Mouse (Mus musculus) cerebellum, adult 2 months (tissue): ENCODE results near the gene Prrx1. TPM values are rescaled to one million over a fixed set of nuclear protein-coding genes. Genes with fewer than 3 reads are reported as not detected.

ENCODE experiments used
- DNase-seq, 2 experiments: peaks; one replicate each; pipeline ENCODE4 v3.0.0; 2021
- H3K27ac ChIP-seq: fragments of 200-500 bp; 2 replicates; pipeline ENCODE4 v1.5.1; 2012; ENCODE audit warnings: low read length, control low read depth, inconsistent platforms; ENCODE audit not compliant: insufficient read depth
- H3K27me3 ChIP-seq: fragments of 200-500 bp; 2 replicates; pipeline ENCODE4 v1.6.1; 2012; ENCODE audit warnings: inconsistent platforms, mild to moderate bottlenecking, low read length, moderate library complexity; ENCODE audit not compliant: control insufficient read depth, insufficient read depth
- H3K4me1 ChIP-seq: fragments of 200-500 bp; 2 replicates; pipeline ENCODE4 v1.6.1; 2011; ENCODE audit warnings: low read length; ENCODE audit not compliant: control insufficient read depth, insufficient read depth
- H3K4me3 ChIP-seq: fragments of 200-500 bp; replicated peaks from 2 replicates; pipeline ENCODE3; 2011; ENCODE audit warnings: mild to moderate bottlenecking, low read depth, low read length, control low read depth; ENCODE audit not compliant: insufficient read depth
- CTCF ChIP-seq: fragments of 200-500 bp; IDR thresholded peaks from 2 replicates; pipeline ENCODE4 v1.5.1; 2011; ENCODE audit warnings: low read depth, mild to moderate bottlenecking, control low read depth, low read length, moderate library complexity, borderline replicate concordance; ENCODE audit not compliant: insufficient read depth
- POLR2A ChIP-seq: fragments of 200-500 bp; IDR thresholded peaks from 2 replicates; pipeline ENCODE4 v1.6.1; 2011; ENCODE audit warnings: low read length, control low read depth, borderline replicate concordance; ENCODE audit not compliant: insufficient read depth
- WGBS: fragments of 180-500 bp; shearing (Covaris S2); methylation state at CpG from one replicate; pipeline ENCODE4 v1.1.7; 2018; 5-methylcytosine and 5-hydroxymethylcytosine counted together
- polyA plus RNA-seq: library from polyadenylated mRNA; depleted of rRNA; stranded (reverse); fragments of >200 nt; gene quantifications from 2 replicates; pipeline ENCODE4 v1.2.3, GENCODE M21; 2012

The Prrx1 gene
- polyA plus RNA-seq, 1 experiment, result 4.6 TPM

DNA sequence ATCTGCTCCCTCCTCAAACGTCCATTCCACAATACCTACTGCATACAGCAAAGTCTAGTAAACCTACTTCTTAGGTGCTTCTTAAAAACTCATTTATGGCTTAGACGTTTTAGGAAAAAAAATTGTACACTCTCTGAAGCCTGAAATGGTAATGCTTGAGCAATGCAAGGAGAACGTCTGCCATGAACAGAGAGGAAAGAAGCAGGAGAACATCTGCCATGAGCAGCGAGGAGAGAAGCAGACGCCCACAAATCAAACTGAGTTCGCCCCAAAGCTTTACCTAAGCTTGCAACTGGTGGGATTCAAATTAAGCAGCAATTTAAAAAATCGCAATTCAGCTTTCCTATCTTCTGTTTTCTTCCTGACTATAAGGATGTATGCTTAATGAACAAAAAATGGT, 36.4 kb downstream of the Prrx1 start:
- Histone ChIP-seq H3K27me3 (no peaks in the 10 kb centered on the region), H3K4me3 (no peak overlapping the region), H3K27ac (no peak overlapping the region), H3K4me1 (no peaks in the 10 kb centered on the region)
- WGBS, result 83% methylated on average over 7 of the region's 7 CpGs
- TF ChIP-seq POLR2A (no peak), CTCF (no peak)
- DNase-seq, result no peak

DNA sequence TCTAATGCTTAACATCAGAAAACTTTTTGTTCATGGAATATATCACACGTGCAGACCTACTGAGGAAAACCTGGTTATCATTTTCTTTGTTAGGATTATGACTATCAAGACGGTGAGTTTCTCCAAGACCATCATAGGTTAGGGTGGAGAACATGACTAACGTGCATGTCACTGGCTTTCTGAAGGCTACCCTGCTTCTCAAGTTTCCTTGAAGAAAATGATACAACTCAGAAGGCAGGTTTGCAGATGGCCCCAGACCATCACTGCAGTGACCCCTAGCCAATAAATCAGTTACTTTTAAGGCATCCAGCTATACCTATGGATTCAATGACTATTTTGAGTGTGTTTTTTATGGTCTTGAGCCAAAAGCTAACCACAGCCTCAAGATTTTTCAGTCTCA, 38.6 kb downstream of the Prrx1 start:
- no peak overlapping the region for H3K27ac ChIP-seq
- no peaks in the 10 kb centered on the region for H3K27me3 ChIP-seq
- whole genome bisulfite sequencing, result 90% methylated on average over 3 of the region's 3 CpGs
- H3K4me1 ChIP-seq, result no peaks in the 10 kb centered on the region
- no peak overlapping the region for H3K4me3 ChIP-seq
- DNase-seq, result no peak
- no peak for TF ChIP-seq POLR2A
- no peak for TF ChIP-seq CTCF

DNA sequence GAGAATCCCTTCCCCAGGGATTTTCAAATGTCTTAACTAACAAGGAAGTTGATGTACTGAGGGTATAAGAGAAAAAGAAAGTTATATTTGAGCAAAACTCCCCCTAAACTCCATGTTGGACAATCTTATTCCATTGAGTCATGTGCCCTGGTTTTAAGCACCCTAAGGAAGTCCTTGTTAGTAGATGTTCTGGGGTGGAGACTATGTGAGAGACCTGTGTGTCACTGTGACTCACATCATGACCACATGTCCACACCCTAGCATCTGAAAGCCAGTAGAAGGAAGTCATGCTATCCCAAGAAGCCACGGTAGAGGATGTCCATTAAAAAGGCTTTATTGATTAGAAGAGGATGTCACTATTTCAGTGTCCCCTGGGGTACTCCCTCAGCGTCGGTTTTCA, 40.4 kb downstream of the Prrx1 start:
- WGBS, result 83% methylated on average over 3 of the region's 3 CpGs

DNA sequence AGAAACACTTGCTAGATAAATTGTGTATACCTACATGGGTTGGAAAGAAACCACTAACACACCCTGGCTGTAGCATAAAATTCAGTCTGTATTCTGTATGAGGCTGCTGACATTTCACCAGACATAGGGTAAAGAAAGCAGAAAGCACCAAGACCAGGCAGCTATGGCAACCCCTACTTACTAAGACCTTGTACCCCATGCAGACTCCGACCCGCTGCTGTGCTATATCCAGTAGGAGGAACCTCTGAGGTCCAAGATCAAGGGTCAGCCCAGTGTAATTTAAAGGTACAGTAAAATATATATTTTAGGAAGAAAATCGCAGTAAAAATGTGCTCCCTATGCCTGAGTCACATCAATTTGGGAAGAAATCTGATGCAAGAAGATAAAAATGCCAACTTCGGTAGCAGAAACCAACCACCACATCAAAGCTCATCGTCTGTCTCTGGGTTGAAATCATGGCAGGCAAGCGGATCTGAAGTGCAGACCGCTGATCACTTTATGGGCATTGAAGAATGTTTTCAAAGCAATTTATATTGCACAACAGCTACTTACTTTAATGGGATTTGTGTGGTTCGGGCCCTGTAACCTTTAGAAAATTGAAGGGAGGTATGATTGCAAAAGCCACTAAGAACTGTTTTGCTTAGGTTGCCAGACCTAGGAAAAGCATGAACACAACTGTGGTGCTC, 46.5 kb downstream of the Prrx1 start:
- no peak for DNase-seq
- Histone ChIP-seq H3K27me3 (no peaks in the 10 kb centered on the region), H3K4me3 (no peak overlapping the region), H3K27ac (no peak overlapping the region), H3K4me1 (no peaks in the 10 kb centered on the region)
- TF ChIP-seq POLR2A (no peak), CTCF (no peak)
- WGBS, result 94% methylated on average over 8 of the region's 8 CpGs

More for the DNA sequence above, 40.4 kb downstream of the Prrx1 start:
- H3K27ac ChIP-seq, result no peak overlapping the region
- H3K27me3 ChIP-seq, result no peaks in the 10 kb centered on the region
- TF ChIP-seq CTCF, result no peak
- TF ChIP-seq POLR2A, result no peak
- H3K4me1 ChIP-seq, result no peaks in the 10 kb centered on the region
- DNase-seq, result no peak
- H3K4me3 ChIP-seq, result no peak overlapping the region

DNA sequence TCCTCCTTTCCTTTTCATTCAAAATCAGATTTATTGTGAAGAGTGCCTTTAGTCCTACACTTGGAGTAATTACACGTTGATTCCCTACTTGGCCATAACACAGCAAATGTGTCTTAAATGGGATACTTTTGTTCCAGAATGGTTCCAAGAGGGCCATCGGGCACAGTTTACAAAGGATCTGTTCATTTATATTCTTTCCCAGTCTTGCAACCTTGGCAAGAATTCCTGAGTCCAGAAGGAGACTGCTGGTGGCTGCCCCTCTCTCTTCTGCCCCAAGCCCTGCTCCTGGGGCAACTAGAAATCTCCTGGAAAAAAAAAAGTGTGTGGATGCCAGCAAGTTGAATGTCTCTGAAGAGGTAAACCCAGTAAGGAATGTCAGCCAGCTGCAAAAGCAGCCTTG, 56.2 kb downstream of the Prrx1 start:
- no peak overlapping the region for H3K4me3 ChIP-seq
- H3K27me3 ChIP-seq, result no peaks in the 10 kb centered on the region
- no peaks in the 10 kb centered on the region for H3K4me1 ChIP-seq
- no peak for TF ChIP-seq CTCF
- TF ChIP-seq POLR2A, result no peak
- H3K27ac ChIP-seq, result no peak overlapping the region
- 6% methylated on average over 2 of the region's 2 CpGs for WGBS
- DNase-seq, result peak in 1 of 2 experiments; percentile 11

DNA sequence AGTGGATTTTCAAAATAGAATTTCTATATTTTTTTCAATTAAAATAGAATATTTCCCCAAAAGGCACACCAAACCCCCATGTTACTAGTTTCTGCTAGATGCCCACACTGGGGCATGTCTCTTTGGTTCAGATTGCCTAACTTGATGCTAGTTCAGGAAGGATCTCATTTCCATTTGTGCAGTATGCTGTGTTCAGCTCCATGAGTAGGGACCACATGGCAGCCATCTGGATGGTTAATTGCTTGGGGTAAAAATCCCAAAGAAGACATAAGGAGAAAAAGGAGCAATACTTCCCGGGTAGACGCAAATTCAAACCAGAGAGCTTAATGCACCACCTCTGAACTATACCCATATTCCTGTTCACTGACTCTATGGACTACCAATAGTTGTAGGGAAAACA, 57.6 kb downstream of the Prrx1 start:
- 44% methylated on average over 2 of the region's 2 CpGs for WGBS
- H3K27me3 ChIP-seq, result no peaks in the 10 kb centered on the region
- TF ChIP-seq POLR2A (no peak), CTCF (no peak)
- H3K4me3 ChIP-seq, result no peak overlapping the region
- no peak overlapping the region for H3K27ac ChIP-seq
- no peaks in the 10 kb centered on the region for H3K4me1 ChIP-seq
- no peak for DNase-seq

DNA sequence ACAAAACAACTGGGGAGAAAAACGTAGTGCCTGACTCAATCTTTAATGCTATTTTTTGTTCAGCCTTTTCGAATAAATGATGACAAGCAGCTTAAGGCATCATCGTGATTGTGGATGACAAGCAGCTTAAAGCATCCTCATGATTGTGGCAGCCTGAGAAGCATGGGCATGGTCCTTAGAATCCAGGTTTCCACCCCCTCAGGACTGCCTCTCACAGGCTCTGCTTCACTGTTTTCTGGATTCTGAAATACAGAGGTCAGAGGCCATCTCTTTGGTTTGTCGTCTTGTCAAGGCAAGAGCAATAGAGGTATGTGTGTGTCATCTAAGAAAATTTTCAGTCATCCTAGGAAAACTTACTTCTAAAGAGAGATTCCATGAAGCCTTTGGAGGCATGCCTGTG, 60.7 kb downstream of the Prrx1 start:
- TF ChIP-seq CTCF (no peak), POLR2A (no peak)
- Histone ChIP-seq H3K27ac (no peak overlapping the region), H3K27me3 (no peaks in the 10 kb centered on the region), H3K4me1 (no peaks in the 10 kb centered on the region), H3K4me3 (no peak overlapping the region)
- DNase-seq, result no peak
- 36% methylated on average over 4 of the region's 4 CpGs for WGBS

DNA sequence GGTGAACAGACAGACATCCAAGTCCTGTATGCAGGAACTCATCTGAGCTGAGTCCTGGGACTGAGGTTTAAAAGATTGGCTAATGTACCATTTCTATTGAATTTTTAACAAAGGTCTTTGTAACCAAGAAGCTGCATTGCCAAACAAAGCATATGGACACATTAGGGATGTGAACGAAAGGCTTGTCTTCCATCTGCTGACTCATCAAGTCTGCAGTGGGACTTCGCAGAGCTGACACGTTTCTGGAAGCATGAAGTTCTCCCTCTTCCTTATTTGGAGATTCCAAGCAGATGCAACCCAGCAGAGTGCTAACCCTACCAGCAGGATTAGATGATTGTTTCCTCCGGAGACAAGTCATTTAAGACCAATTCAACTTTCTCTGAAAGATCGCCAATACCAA, 61.2 kb downstream of the Prrx1 start:
- no peak for DNase-seq
- no peak overlapping the region for H3K27ac ChIP-seq
- 7% methylated on average over 5 of the region's 5 CpGs for WGBS
- TF ChIP-seq CTCF (no peak), POLR2A (no peak)
- H3K4me3 ChIP-seq, result no peak overlapping the region
- no peaks in the 10 kb centered on the region for H3K27me3 ChIP-seq
- no peaks in the 10 kb centered on the region for H3K4me1 ChIP-seq
